Mouse (Mus musculus) stomach, embryonic 16.5 days (tissue): ENCODE measurements around the gene Brd2. TPM values are rescaled to one million over a fixed set of nuclear protein-coding genes. Genes with fewer than 3 reads are reported as not detected.

Experiments
- ATAC-seq: fragments of 200-750 bp; cut with Nextera tagmentation; 2 replicates; pipeline ENCODE4 v1.8.0; 2017; ENCODE audit warnings: moderate number of reproducible peaks, moderate TSS enrichment; ENCODE audit not compliant: insufficient read depth, low FRiP score
- H3K27ac ChIP-seq: fragments of 300-500 bp; sonication (generic); 2 replicates; pipeline ENCODE4 v1.5.1; 2014; ENCODE audit warnings: low read length
- H3K27me3 ChIP-seq: fragments of 300-500 bp; sonication (generic); 2 replicates; pipeline ENCODE4 v1.6.1; 2014; ENCODE audit warnings: low read length, control low read depth, mixed read lengths; ENCODE audit not compliant: control insufficient read depth, insufficient read depth
- H3K36me3 ChIP-seq: fragments of 300-500 bp; sonication (generic); 2 replicates; pipeline ENCODE4 v1.6.1; 2014; ENCODE audit warnings: low read length; ENCODE audit not compliant: control insufficient read depth, insufficient read depth
- H3K4me1 ChIP-seq: fragments of 300-500 bp; sonication (generic); 2 replicates; pipeline ENCODE4 v1.6.1; 2014; ENCODE audit warnings: low read length, control low read depth, mixed read lengths; ENCODE audit not compliant: control insufficient read depth, insufficient read depth
- H3K4me2 ChIP-seq: fragments of 300-500 bp; sonication (generic); 2 replicates; pipeline ENCODE4 v1.6.1; 2014; ENCODE audit warnings: low read depth, low read length, mixed read lengths
- H3K4me3 ChIP-seq: fragments of 300-500 bp; sonication (generic); replicated peaks from 2 replicates; pipeline ENCODE4 v1.5.1; 2014; ENCODE audit warnings: mild to moderate bottlenecking, low read length
- H3K9ac ChIP-seq: fragments of 300-500 bp; sonication (generic); 2 replicates; pipeline ENCODE4 v1.6.1; 2014; ENCODE audit warnings: low read length
- H3K9me3 ChIP-seq: fragments of 300-500 bp; sonication (generic); replicated peaks from 2 replicates; pipeline ENCODE4 v1.6.1; 2016; ENCODE audit warnings: low read length, control low read depth; ENCODE audit not compliant: control insufficient read depth
- WGBS: fragments of 180-500 bp; shearing (Covaris S2); extraction: QIAGEN DNeasy Blood & Tissue Kit; methylation state at CpG from one replicate; pipeline ENCODE4 v1.1.7; 2014; 5-methylcytosine and 5-hydroxymethylcytosine counted together
- polyA plus RNA-seq: library from polyadenylated mRNA; unstranded; fragments of >200 nt; fragmentation: Nextera tagmentation; extraction: Ambion mirVana; gene quantifications from 2 replicates; pipeline ENCODE4 v1.2.1, GENCODE M21; 2015

Brd2 gene
- polyA plus RNA-seq, 1 experiment from 2014 or later: 71.9 TPM

- WGBS: 70% methylated on average over 7 of the region's 7 CpGs
- Histone ChIP-seq H3K27me3 (peaks cover 12% of the 10 kb centered on the region; the same call in 1 of the 2 replicates), H3K9ac (no peak overlapping the region), H3K4me3 (no peak overlapping the region), H3K4me1 (peaks cover 4% of the 10 kb centered on the region; the same call in 1 of the 2 replicates), H3K4me2 (no peak overlapping the region), H3K9me3 (no peaks in the 10 kb centered on the region), H3K36me3 (no peaks in the 10 kb centered on the region), H3K27ac (no peak overlapping the region)
- no peak for ATAC-seq
Measured at GRCm38 (mm10) chr17:34137601-34138000, 15.2 kb upstream of the Brd2 start.

DNA sequence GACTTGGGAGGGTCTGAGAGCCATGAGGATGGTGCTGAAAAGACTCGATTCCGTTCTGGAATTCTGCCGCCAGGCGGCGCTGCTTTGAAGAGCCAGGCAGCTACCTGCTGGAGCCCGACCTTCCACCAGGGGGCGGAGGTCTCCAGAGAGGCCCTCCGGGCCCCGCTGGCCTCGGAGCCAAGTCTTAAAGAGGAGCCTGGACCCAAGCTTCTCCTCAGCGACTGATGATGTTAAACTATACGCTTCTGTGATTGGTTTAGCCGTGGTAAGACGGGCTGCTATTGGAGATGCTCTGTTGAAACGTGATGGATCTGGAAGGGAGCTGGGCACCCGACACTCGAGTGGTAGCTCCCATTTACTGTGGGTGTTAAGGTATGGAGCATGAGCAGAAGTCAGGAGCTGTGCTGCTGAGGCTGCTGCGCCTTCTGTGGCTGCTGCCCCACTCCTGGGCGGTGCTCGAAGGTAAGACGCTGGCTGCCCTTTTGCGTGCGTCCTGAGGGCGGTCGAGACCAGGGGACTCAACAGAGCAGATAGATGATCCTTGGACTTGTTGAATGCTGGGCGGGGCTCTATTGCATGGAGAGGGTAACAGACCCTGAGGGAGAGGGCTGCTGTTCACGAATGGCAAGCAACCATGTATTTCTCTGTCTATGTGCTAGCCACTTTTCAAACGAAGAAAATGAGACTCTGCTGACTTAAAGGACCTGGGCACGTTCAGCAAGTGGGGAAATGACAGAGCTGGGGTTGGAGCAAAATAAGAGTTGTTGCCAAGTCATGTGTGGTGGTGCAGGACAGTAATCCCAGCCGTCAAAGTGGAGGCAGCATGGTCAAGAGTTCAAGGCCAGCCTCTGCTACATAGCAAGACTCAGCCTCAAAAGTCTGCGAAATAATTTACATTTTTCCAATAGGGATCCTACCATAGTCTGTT lies 13.1 kb upstream of the Brd2 start:
- no peaks in the 10 kb centered on the region for H3K9me3 ChIP-seq
- H3K27ac ChIP-seq: no peak overlapping the region
- peak overlapping the region; percentile 76 for H3K4me2 ChIP-seq
- 6% methylated on average over 31 of the region's 31 CpGs for WGBS
- H3K27me3 ChIP-seq: peaks cover 8% of the 10 kb centered on the region; the same call in 1 of the 2 replicates
- no peaks in the 10 kb centered on the region for H3K36me3 ChIP-seq
- peak; percentile 97 for ATAC-seq
- H3K4me3 ChIP-seq: peak overlapping the region; percentile 44
- peaks cover 4% of the 10 kb centered on the region; the same call in 1 of the 2 replicates for H3K4me1 ChIP-seq
- peak overlapping the region; percentile 55 for H3K9ac ChIP-seq

DNA sequence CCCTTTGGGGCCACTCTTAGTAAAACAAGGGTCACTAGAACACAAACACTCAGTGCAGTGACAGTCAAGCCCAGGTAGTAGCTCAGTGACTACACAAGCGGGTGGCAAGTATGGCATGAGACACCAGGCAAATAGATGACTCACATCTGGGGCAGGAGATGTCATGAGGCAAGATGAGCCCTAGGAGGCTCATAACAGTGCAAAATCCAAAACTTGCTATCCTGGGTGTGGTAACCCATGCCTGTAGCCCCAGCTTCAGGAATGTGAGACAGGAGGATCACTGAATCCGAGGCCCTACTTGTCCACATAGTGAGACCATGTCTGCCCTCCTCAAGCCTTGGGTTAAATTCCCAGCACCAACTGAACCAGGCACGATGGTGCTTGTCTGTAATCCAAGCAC lies 12.0 kb upstream of the Brd2 start:
- Histone ChIP-seq H3K36me3 (no peaks in the 10 kb centered on the region), H3K9me3 (no peaks in the 10 kb centered on the region), H3K4me3 (no peak overlapping the region), H3K9ac (no peak overlapping the region), H3K4me1 (peaks cover 4% of the 10 kb centered on the region; the same call in 1 of the 2 replicates), H3K27ac (no peak overlapping the region), H3K4me2 (no peak overlapping the region), H3K27me3 (peaks cover 5% of the 10 kb centered on the region; the same call in 1 of the 2 replicates)
- ATAC-seq: no peak
- 73% methylated on average over 3 of the region's 3 CpGs for WGBS

GRCm38 (mm10) chr17:34133289-34133688 lies 10.9 kb upstream of the Brd2 start:
- no peak overlapping the region for H3K4me2 ChIP-seq
- 71% methylated on average over 11 of the region's 11 CpGs for WGBS
- no peak overlapping the region for H3K9ac ChIP-seq
- no peak overlapping the region for H3K4me3 ChIP-seq
- H3K27me3 ChIP-seq: peaks cover 4% of the 10 kb centered on the region; the same call in 1 of the 2 replicates
- ATAC-seq: no peak
- peaks cover 5% of the 10 kb centered on the region; the same call in 1 of the 2 replicates for H3K4me1 ChIP-seq
- H3K27ac ChIP-seq: no peak overlapping the region
- H3K9me3 ChIP-seq: no peaks in the 10 kb centered on the region
- H3K36me3 ChIP-seq: no peaks in the 10 kb centered on the region

DNA sequence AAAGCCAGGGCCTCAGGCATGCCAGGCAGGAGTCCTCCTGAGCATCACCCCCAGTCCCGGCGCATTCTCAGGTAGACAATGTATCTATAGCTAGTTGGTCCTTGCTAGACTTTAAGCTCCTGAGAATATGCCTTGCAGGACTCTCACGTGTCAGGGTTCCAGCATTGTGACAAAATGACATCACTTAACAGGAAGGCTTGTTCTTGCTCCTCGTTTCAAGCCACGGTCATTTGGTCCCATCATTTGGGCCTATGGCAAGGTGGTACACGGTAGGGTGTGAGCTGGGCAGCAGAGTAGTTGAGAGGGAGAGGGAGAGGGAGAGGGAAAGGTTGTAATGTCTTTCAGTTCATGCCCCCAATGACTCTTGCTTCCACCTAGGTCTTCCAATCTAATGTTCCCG lies 9.5 kb upstream of the Brd2 start:
- 0 out of 2 replicates have a peak, but pooled peaks cover 2% of the 10 kb centered on the region for H3K27me3 ChIP-seq
- no peak for ATAC-seq
- H3K4me3 ChIP-seq: no peak overlapping the region
- H3K9ac ChIP-seq: no peak overlapping the region
- 79% methylated on average over 7 of the region's 7 CpGs for WGBS
- H3K4me2 ChIP-seq: no peak overlapping the region
- H3K27ac ChIP-seq: no peak overlapping the region
- H3K4me1 ChIP-seq: peaks cover 13% of the 10 kb centered on the region
- H3K9me3 ChIP-seq: no peaks in the 10 kb centered on the region
- no peaks in the 10 kb centered on the region for H3K36me3 ChIP-seq

- Histone ChIP-seq H3K4me2 (no peak overlapping the region), H3K27me3 (no peaks in the 10 kb centered on the region), H3K27ac (no peak overlapping the region), H3K9ac (no peak overlapping the region), H3K4me3 (no peak overlapping the region), H3K9me3 (no peaks in the 10 kb centered on the region), H3K4me1 (peaks cover 18% of the 10 kb centered on the region), H3K36me3 (0 out of 2 replicates have a peak, but pooled peaks cover 4% of the 10 kb centered on the region)
- no peak for ATAC-seq
- WGBS: 61% methylated on average over 19 of the region's 19 CpGs
Measured at GRCm38 (mm10) chr17:34130073-34130947, 7.9 kb upstream of the Brd2 start.

GRCm38 (mm10) chr17:34128944-34129791 lies 6.7 kb upstream of the Brd2 start:
- no peaks in the 10 kb centered on the region for H3K27me3 ChIP-seq
- no peaks in the 10 kb centered on the region for H3K9me3 ChIP-seq
- no peak overlapping the region for H3K27ac ChIP-seq
- WGBS: 18% methylated on average over 18 of the region's 18 CpGs
- H3K4me1 ChIP-seq: peaks cover 24% of the 10 kb centered on the region
- H3K4me3 ChIP-seq: no peak overlapping the region
- peak overlapping the region; percentile 19 for H3K9ac ChIP-seq
- H3K36me3 ChIP-seq: 0 out of 2 replicates have a peak, but pooled peaks cover 4% of the 10 kb centered on the region
- ATAC-seq: no peak
- H3K4me2 ChIP-seq: peak overlapping the region; percentile 6; the same call in 1 of the 2 replicates

- no peak overlapping the region for H3K4me3 ChIP-seq
- ATAC-seq: no peak
- H3K27me3 ChIP-seq: no peaks in the 10 kb centered on the region
- H3K9ac ChIP-seq: peak overlapping the region; percentile 19
- H3K4me1 ChIP-seq: peaks cover 27% of the 10 kb centered on the region
- peak overlapping the region; percentile 6; the same call in 1 of the 2 replicates for H3K4me2 ChIP-seq
- WGBS: 30% methylated on average over 13 of the region's 13 CpGs
- 0 out of 2 replicates have a peak, but pooled peaks cover 4% of the 10 kb centered on the region for H3K36me3 ChIP-seq
- no peaks in the 10 kb centered on the region for H3K9me3 ChIP-seq
- no peak overlapping the region for H3K27ac ChIP-seq
Measured at GRCm38 (mm10) chr17:34128264-34128937, 6.0 kb upstream of the Brd2 start.
